Mouse (Mus musculus) heart, adult 18-20 months (tissue): ENCODE measurements around the gene Hprt. TPM values are rescaled to one million over a fixed set of nuclear protein-coding genes. Genes with fewer than 3 reads are reported as not detected.
"Not testable (repeated sequence)": the region's sequence is repeated elsewhere in the genome, so short reads cannot be mapped to it uniquely, and the experiment has no call there.

ENCODE experiments used
- DNase-seq, 2 experiments: peaks; one replicate each; pipeline ENCODE4 v3.0.0; 2021 to 2022; ENCODE audit warnings: mixed read lengths in 1 of 2
- long read RNA-seq, 2 experiments: library from polyadenylated mRNA; stranded (forward); transcript quantifications; one replicate each; pipeline ENCODE4 v2.0.0; 2021
- total RNA-seq, 2 experiments: library from RNA; stranded (reverse); gene quantifications; 2 replicates each; pipeline ENCODE4 v1.2.3; 2021

Gene Hprt
- total RNA-seq = 10 to 100 TPM; 50.8 to 69.5 TPM
- long read RNA-seq, experiment 1, partial matches to known transcripts = 1 of 5 reads
- long read RNA-seq, experiment 1, other reads (novel, unspliced or antisense) = 1 of 5 reads
- long read RNA-seq, experiment 2, partial matches to known transcripts = 1 of 7 reads
- long read RNA-seq, experiment 2, other reads (novel, unspliced or antisense) = 2 of 7 reads

DNA sequence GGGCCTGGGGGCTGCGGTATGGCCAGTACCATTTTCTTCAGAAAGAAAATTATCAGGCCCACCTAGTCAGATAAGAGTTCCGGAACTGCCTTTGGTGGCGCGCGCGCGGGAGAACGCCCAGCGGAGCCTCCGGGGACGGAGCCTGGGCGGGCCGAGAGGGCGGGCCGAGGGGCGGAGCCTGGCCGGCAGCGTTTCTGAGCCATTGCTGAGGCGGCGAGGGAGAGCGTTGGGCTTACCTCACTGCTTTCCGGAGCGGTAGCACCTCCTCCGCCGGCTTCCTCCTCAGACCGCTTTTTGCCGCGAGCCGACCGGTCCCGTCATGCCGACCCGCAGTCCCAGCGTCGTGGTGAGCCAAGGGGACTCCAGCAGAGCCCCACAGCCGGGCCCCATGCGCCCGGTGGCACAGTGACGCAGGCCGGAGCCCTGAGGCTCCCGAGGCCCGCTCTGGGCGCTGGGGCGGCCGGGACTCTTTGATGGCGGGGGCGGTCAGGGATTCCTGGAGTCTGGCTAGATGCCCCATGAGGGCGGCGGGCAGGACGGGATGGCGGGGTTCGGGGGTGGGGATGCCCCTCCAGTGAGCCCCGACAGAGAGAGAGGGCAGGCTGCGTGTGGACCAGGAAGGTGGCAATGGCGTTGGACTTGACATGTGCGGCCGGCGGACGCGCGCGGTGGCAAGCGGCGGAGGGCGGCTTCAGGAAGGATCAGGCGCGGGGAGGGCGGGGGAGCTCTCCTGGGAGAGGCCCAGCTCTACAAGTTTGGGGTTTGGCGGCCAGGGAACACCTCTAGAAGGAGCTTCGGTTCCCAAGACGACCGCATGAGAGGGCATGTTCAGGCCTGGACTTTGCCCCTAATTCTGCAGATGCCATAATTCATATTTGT is at the start of gene Hprt:
TSS of gene Hprt (plus strand) at position 233 of the 879 bp plus-strand sequence.
- DNase-seq = peak; percentile 84 to 93

DNA sequence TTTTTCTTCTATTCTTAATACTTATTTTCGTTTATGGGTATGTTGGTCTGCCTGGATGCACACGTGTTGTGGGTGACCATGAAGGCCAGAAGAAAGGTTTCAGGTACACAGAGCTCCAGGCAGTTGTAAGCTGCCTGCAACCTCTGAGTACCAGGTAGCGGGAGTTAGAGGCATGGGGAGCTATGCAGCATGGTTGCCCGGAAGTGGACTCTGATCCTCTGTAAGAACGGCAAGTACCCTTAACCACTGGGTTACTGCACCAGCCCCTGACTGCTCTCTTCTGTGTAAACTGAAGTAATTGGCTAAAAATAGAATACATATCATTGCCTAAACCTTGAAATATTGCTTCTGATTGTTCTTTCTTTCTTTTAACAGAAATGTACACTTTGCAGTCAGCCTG is 42.4 kb upstream of the Hprt start:
- DNase-seq = no peak

DNA sequence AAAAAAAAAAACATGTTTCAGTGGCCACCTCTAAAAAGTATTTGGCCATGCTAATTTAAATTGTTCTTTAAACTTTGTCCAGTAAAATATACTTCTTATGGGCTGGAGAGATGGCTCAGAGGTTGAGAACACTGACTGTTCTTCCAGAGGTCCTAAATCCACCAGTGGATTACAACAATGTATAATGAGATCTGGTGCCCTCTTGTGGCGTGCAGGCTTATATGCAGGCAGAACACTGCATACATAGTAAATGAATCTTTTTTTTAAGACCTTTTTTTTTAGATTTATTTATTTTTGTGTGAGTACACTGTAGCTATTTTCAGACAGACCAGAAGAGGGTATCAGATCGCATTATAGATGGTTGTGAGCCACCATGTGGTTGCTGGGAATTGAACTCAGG is 38.2 kb upstream of the Hprt start:
- peak in 1 of 2 experiments; percentile 34 for DNase-seq

DNA sequence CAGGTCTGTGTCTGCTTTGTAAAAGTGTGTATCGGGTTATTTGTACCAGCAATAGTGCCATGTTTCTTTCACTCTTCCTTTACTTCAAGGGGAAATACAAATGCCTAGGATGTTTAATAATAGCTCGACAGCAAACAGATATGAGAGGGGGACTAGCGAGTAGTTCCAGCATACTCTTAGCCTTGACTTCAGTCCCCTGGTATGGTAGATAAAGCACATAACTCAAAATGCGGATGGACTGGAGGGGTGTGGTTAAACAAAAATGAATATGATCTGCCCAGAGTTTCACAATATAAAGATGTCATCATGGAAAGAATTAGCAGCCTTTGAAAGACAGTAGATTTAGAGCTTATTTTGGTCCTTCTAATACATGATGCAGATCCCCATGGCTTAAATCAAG is 31.0 kb upstream of the Hprt start:
- no peak for DNase-seq

DNA sequence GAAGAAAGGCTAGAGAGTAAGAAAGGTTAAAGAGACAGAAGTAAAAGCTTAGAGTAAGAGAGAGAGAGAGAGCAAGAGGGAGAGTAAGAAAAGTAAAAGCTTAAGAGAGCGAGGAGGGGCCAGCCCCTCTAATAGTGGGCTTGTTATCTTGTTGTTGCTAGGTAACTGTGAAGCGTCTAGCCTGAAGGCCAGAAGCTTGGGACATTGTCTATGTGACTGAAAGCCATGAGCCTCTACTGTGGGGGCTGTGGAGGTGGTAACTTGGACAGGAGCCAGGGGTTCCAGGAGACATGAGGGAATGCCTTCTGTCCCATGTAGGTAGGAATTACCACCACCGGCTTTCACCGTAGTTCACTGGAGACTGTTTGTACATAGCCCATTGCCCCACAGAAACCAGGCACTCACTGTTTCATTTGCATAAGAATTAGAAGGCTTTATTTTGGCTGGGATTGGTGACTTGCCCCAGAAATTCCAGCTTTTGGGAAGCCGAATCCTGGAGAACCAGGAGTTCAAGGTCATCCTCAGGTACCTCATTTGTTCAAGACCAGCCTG is 26.3 kb upstream of the Hprt start:
- DNase-seq = no peak

DNA sequence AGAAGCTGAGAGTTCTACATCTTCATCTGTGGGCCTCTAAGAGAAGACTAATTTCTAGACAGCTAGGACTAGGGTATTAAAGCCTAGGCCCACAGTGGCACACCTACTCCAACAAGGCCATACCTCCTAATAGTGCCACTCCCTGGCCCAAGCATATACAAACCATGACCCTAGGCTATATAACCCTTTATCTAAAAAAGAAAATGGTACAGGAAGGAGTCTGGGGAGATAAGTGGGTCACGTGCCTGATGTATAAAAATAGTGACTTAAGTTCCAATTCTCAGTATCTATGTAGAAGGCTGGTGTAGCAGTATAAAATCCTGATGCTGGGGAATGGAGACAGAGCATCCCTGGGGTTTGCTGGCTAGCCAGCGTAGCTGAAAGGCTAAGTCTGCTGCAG is 22.8 kb upstream of the Hprt start:
- no peak for DNase-seq

DNA sequence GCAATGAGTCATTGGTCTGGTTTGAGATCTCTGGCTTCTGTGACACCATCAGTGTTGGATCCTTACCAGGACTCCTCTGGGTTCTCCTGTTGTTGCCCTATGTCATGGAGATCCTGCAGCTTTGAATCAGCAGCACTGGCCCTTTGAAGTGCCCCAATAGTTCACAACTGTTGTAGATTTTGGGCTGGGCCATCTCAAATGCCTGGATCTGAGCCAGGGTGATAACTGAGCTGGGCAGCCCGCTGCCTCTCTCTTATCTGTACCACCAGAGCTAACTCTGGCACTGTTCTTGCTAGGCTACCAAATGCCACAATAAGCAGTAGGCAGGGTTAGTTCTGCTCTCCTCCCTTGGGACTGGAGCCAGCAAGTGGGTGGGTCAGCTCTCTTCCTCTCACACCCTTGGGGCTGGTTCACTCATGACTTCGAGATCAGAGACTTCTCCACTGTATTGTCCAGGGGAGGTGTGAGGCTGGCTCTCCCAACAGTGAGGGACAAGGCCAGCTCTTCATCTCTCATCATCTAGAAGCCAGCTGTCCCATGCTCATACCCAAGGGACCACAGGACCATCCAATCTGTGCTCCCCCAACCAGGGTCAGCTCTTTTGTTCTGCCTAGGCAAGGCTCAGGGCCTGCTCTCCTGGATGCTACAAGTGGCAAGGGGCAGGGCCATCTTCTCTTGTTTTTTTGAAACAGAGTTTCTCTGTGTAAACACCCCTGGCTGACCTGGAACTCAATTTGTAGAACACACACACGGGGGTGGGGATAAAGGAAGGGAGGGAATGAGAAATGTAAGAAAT is 16.5 kb upstream of the Hprt start:
- DNase-seq = peak; percentile 70 to 81

DNA sequence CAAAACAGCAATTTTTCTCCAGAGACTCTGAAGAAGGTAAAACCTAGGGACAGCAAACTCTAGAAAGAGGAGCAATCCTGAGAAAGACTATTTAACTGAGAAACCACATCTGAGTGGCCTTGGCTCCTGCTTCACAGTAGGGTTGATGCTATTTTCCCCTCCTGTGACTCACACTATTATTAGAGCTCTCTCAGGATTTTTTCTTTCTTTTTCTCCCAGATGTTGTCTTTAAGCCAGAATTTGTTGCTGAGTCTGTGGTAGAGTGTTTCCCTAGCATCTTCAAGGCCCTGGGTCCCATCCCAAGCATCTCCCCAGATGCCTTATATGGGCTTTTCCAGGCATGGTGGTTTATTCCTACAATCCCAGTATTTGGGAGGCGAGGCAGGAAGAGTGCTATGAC is 15.8 kb upstream of the Hprt start:
- no peak for DNase-seq

DNA sequence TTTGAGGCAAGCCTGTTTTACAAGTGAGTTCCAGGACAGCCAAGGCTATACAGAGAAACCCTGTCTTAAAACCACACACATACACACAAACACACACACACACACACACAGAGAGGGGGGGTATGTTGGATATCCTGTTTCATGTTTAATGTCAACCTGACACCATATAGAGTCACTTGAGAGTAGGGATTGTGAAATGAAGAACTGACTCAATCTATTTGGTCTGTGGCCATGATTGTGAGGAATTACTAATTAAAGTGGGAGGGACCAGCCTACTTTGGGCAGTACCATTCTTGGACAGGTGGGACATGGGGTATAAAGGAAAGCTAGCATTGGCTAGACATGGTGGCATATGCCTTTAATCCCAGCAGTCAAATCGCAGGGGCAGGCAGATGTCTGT is 15.3 kb upstream of the Hprt start:
- DNase-seq = no peak

DNA sequence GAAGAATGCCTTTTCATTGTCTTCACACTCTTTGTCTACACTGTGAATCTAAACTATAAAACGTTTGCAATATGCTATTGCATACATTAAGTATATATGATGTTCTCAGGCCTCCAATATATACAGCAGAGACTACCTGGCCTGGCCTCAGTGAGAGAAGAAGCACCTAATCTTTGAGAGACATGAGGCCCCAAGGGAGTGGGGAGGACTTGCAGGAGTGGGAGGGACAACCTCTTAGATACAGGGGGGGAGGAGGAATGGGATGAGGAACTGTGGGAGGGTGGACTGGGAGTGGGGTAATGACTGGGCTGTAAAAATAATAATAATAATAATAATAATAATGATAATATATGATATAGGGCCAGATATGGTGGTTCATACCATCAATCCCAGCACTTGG is 9.4 kb upstream of the Hprt start:
- no peak for DNase-seq

DNA sequence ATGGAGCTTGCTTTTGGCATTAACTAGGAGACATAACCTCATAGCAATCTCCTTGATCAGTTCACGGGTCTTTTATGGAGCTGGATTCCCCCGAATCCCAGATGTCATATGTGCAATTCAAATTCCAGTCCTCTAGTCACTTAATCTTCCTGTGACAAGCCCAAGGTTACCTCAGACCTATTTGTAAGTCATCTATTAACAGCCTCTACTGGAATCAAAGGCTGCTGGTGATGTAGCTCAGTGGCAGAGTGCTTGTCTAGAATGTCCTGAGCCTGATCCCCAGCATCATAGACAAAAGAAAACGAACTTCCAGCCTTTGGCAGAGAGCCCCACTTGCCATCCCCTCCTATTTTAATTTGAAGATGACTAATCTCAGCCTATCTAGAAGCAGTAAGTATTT is 6.6 kb upstream of the Hprt start:
- no peak for DNase-seq

DNA sequence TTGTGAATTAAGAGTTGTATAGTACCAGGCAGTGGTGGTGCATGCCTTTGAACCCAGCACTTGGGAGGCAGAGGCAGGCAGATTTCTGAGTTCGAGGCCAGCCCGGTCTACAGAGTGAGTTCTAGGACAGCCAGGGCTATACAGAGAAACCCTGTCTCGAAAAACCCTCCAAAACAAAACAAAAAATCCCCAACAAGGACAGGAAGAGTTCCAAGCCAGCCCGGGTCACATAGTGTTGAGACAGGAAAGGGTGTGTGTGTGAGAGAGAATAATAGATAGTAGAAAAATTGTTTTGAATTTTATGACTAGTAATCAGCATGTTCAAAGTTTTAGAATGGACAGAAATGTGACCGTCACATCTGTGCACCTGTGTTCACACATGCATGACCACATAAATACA is 6.8 kb downstream of the Hprt start:
- not testable (repeated sequence) for DNase-seq

DNA sequence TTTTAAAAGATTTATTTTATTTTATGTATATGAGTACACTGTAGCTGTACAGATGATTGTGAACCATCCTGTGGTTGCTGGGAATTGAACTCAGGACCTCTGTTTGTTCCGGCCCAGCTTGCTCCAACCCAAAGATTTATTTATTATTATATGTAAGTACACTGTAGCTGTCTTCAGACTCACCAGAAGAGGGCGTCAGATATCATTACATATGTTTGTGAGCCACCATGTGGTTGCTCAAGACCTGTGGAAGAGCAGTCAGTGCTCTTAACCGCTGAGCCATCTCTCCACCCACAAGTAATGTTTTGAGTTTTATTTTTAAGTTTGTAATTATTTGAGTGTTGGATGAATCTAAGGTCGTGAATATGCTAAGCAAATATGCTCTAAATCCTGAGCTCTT is 16.9 kb downstream of the Hprt start:
- not testable (repeated sequence) for DNase-seq

DNA sequence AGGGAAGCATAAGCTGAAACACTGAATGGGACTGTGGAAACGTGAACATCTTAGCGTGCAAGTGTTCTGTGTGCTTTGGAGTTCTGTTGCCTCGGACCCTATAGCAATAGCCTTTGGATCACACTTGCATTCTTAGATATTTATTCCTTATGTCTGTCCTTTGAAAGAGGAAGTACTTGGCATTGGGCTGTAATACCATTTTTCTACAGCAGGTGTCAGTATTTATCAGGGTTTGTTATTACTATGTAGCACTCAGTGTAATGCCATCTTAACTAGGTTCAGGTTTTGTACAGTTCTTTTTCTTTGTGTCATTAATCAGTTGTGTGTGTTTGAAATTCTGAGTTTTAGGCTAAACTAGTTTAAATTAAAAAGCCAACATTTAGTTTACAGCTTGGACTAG is 18.1 kb downstream of the Hprt start:
- DNase-seq = peak; percentile 12 to 75

DNA sequence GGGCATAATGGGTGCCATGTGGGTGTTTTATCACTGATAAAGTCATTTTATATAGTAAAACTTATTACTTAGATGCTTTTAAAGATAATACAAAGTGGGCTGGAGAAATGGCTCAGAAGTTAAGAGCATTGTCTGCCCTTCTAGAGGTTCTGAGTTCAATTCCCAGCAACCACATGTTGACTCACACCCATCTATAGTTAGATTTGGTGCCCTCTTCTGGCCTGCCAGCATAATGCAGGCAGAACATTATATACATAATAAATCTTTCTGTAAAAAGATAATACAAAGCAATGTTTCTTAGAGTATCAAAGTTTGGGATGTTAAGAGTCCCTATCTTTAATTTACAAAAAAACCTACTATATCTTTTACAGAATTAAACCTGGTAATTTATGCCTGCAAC is 27.6 kb downstream of the Hprt start:
- peak in 1 of 2 experiments; percentile 36 for DNase-seq

DNA sequence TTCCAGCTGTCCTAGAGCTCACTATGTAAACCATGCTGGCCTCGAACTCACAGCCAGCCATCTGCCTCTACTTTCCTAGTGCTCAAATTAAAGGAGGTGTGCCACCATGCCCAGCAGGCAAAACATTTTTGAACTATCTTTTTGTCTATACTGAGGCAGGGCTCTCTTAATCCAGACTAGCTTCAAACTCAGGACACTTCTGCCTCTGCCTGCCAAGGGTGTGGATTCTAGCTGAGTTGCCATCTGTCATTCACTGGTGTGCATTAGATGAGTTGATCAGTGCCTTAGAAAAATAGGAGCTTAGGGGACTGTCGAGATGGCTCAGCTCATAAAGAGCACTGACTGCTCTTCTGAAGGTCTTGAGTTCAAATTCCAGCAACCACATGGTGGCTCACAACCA is 35.1 kb downstream of the Hprt start:
- no peak for DNase-seq

DNA sequence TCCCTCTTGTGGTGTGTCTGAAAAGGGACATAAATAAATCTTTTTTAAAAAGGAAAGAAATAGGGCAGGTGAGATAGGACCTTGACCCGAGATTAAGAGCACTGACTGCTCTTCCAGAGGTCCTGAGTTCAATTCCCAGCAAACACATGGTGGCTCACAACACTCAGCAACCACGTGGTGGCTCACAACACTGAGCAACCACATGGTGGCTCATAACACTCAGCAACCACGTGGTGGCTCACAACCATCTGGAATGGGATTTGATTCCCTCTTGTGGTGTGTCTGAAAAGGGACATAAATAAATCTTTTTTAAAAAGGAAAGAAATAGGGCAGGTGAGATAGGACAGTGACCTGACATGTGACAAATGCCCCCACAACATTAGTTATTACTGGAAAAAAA is 36.3 kb downstream of the Hprt start:
- DNase-seq = not testable (repeated sequence)

DNA sequence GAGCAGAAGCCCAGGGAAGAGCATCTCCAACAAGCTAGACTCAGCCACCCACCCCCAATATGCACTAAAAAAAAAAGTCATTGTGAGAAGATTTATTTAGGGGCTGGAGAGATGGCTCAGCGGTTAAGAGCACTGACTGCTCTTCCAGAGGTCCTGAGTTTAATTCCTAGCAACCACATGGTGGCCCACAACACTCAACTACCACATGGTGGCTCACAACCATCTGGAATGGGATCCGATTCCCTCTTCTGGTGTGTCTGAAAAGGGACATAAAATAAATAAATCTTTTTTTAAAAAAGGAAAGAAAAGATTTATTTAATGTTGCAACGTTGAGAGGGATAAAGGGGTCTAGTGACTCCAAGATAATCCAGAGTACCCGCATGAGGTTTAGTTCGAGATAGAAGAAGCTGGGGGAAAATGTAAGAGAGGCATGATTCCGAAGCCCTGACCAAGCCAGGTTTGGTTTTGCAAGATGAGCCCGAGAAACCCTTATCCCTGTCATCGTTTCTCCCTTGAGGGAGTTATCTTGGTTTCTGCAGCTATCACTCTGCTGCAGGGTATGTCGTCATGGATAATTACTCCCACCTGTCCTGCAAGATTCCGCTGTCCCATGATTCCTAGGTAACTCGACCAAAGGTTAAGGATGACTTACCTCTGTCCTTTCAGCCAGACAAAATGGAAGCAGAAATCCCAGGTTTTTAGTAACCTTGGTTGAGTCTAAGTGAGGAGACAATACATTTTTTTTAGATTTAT is 37.7 kb downstream of the Hprt start:
- DNase-seq = no peak

DNA sequence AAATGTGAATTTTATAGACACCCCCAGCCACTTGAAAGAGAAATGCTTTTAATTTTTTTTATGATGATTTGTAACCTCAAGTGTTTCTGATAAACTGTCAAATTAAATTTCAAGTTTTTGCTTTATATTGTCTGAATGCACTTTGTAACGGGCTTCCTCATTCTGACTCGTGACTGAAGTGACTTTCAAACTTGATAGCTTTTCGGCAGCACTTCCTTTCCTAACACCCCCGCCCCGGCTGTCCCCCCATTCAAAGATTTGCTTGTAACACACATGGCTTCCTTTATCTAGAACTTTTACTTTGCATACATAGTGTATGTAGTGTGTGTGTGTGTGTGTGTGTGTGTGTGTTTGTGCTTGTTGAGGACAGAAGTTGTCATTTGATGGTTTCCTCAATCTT is 41.6 kb downstream of the Hprt start:
- DNase-seq = no peak

DNA sequence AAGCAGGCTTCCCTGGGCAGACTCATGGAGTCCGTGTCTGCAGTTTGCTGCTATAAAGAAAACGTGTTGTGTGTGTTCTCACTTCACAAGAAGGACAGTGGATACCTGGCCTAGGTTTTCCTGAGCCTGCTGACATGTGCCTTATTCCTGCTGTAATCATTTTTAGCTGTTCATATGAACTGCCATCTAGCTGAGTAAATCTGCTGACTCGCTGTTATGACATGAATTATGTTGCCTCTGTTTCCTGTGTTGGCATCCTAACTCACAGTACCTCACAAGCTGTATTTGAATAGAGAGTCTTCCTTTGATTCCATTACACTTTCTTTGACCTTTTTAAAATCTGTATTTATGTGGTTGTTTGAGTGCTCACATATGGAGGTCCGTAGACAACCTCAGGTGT is 50.3 kb downstream of the Hprt start:
- no peak for DNase-seq

DNA sequence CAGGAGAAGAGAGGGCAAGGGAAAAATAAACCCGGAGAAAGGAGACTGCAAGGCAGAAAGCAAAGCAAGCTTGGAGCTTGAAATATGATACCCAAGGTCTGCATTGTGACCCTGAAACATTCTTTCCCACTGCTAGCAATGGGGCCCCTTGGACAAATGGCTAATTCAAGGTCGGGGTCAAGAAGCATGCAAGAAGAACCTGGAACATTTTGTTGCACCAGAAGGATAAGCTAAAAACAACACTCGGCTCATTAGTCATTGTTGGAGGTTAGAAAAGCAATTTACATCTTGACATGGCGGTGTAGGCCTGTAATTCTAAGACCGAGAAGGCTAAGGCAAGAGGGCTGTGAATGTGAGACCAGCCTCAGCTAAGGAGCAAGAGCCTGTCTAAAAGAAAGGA is 51.7 kb downstream of the Hprt start:
- DNase-seq = no peak

DNA sequence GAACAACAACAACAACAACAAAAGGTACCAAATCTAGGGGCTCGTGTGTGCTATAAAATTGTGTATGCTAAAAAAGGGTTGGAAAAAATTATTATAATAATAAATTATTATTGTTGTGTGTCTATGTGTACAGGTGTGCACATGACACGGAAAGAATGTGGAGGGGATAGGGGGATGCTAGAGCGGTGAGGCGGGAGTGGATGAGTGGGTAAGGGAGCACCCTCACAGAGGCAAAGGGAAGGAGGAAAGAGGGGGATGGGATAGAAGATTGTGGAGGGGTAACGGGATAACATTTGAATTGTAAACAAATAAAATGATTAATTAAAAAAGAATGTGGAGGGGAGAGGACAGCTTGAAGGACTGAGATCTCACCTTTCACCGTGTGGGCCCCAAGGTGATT is 52.2 kb downstream of the Hprt start:
- DNase-seq = no peak
